Mouse (Mus musculus) adrenal gland, postnatal 4 days (tissue): Measurements from ENCODE around the gene Rcan1. TPM values are rescaled to one million over a fixed set of nuclear protein-coding genes. Genes with fewer than 3 reads are reported as not detected.

Source experiments
- DNase-seq, 2 experiments: peaks; one replicate each; pipeline ENCODE4 v3.0.0; 2021 to 2022; ENCODE audit warnings: low spot score in 2 of 2, mixed read lengths in 2 of 2
- total RNA-seq, 2 experiments: library from RNA; stranded (reverse); gene quantifications; 2 replicates each; pipeline ENCODE4 v1.2.3; 2021

The Rcan1 gene
- total RNA-seq, 2 experiments from 2014 or later = 19.1 to 19.2 TPM

DNA sequence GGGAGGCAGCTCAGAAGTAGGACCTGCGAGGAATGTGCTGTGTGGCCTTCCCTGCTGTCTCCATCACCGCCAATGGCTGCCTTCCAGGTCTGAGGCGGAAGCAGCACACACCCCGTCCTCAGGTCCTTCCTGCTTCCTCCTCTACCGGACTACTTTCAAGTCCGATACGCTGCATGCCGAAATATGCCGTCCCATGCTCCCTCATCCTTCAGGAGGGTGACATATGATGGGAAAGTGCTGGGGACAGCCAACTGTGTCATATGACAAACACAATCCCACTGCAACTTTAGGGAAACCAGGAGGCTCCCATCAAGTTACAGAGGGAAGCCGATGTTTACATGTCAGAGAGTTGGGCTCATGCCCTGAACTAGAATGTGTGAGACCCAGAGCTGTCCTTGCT lies 67.6 kb downstream of the Rcan1 start:
- no peak for DNase-seq

DNA sequence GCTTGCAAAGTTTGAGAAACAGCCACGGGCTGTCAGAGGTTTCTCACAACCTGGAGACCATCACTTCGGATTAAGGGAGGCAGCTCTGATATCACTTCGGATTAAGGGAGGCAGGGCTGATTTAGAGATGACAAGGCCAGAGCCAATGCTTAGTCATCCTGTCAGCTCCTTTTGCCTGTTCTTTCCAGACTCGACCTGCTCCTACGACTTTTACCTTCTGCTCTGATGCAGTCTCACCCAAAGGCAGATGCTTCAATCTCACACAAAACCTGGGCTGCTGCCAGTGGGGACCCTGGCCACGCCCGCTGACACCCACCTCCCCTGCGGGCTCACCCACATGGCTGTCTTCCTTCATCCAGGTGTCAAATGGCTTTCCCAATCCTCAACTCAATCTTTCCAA lies 68.5 kb downstream of the Rcan1 start:
- DNase-seq = no peak

DNA sequence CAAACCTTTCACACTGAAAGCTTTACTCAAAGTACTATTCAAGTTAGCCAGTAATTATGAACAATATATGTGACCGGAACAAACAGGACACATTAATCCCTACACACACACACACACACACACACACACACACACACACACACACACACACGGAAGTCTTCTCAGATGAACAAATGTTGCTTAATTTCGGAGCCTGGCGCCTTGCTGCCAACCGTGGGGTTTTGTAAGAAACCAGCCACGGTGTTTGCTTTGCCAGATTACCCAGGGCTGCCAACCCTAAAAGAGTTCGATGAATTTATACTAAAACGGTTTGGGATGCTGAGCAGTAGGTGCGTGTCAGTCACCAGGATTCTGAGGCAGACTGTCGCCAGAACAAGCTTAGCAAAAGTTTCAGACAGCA lies 69.5 kb downstream of the Rcan1 start:
- no peak for DNase-seq

DNA sequence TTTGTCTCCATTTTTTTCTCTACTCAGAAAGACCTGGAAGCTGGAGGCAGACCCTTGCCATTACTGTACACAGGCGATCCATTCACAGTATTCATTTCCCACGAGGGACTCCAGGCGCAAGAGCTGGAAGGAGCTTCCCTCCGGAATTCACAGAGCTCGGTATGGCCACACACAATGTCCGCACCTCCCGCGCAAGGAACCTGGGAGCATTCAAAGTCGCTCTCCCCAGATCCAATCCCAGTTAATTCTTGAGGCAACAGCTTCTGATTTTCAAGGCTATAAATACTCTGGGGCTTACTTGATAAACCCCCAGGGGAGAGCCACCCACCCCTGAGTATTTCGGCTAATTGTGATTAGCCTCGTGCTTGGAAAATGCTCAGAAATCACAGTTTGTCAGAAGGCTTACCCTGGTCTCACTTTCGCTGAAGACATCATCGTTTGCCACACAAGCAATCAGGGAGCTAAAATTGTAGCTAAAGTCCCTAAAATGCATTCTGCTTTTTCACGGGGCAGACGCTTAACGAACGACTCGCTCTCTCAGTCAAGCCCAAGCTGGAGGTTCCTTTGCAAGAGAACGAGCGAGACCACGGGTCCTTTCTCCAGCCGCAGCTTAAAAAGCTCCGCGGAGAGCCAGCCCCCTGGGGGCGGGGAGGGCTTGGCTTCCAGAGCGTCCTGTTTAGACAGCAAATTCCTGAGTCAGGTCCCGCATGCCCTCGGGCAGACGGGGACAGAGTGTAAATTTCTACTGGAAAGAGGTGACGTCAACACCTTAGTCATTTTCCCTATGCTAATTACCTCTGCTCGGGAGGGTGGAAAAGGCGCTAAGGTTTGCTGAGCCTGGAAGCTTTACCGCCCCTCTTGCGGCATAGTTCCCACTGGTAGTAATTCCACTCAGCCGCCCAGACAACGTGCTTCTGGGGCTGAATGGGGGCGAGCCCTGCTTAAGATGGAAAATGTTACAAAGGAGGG lies 70.9 kb downstream of the Rcan1 start:
- DNase-seq = peak; percentile 57 to 66

DNA sequence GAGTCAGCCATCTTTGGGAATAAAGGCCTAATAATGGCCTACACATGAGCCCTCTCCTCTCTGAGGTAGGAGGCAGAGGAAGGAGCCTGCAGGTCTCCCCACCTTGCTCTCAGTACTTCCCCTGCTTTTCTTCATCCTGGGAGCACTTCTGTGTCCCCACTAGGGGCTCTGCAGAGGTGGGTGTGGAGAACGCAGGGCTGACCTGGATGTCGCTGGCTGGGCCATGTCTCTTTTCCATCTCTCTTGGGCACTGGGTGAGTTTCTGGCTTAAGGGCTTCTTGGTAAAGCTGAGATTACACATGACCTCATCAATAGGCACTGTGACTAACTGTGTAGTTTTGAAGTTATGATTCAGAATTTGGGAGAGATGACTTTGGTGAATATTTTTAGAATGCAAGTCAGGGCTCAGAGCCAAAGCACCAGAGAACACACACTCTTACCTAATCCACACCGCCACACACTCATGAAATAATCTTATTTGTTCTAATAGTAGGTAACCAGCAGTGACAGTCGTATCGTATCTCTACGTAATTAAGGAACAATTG lies 72.0 kb downstream of the Rcan1 start:
- no peak for DNase-seq

DNA sequence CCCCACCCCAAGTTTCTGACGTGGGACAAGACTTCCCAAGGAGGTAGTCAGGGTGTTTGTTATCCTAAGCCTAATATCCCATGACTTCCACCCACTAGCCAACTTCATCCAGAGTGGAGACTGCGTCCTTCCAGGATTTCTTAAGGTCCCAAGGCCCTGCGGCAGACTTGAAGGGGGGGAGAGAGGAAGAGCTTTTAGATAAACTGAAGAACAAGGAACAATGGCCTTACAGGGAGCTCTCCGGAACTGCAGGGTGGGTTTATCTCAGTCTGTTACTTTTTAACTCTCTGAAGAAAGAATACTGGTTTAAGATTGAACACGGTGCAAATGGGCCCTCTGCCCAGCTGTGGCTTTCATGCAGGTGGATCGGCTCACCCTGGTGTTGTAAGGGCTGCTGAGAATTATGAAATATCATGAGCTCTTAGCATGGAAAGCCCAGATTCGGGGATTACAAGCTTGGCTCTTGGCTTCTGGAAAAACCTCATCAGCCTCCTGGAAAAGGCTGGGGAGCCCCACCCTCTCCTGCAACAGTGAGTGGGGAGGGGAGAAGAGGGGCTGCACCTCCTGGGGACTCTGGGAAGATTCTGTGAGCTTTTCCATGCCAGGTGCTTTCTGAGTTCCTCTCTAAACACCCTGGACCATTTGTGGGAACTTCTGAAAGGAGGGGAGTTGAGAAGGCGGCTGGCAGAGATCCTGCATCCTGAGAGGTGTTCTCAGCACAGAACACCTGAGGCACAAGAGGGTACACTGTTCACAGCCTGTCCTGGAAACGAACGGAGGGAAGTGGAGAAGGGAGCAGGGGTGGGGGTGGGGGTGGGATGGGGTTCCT lies 72.7 kb downstream of the Rcan1 start:
- no peak for DNase-seq

DNA sequence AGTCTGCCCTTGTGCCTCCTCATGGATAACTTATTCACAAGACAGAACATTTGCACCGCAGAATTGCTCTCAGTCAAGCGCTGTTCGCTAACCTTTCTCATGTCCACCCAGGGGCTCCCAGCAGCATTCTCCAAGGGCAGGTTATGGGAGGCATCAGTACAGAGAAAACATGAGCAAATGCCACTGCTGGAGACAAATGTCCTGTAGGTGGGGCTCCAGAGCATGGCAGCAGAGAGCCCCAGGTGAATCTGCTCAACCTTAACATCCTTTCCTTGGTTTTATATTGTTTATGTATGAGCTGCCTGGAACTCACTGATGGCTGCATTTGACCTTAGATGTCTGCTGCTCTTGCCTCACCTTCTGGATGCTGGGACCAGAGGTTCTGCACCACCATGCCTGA lies 76.9 kb downstream of the Rcan1 start:
- no peak for DNase-seq

DNA sequence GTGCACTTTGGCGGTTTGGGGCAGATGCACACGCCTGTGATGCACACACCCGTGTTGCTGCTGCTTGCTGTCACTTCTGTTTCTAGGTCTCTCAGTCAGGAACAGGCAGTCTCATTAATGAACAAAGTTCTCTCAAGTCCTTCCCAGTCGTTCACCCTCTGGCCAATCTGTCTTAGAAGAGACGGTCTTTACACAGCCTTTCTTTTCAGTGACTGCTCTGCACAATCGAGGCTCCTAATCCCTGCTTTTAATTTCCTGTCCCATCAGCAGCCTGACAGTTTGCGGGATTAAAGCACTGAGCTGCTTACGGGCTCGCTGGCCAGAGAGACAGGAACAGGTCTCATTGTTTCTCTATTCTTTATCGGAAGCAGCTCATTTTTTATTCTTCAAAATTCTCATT lies 83.0 kb downstream of the Rcan1 start:
- DNase-seq = no peak

DNA sequence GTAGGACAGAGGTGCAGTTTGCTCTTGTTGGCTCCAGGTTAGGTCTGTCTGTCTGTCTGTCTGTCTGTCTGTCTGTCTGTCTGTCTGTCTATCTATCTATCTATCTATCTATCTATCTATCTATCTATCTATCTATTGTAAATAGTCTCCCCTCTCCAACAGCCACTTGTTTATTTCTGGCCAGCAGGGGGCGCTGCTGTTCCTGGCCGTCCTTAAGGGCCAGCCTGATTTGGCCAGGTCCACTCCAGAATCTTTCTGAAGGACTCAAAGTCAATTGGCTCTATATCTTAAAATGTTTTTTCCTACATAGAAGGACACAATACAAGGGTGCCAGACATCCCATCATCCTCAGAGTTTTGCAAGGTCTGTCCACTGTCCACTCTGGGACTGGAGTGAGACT lies 85.6 kb downstream of the Rcan1 start:
- DNase-seq = peak; percentile 55 to 57

DNA sequence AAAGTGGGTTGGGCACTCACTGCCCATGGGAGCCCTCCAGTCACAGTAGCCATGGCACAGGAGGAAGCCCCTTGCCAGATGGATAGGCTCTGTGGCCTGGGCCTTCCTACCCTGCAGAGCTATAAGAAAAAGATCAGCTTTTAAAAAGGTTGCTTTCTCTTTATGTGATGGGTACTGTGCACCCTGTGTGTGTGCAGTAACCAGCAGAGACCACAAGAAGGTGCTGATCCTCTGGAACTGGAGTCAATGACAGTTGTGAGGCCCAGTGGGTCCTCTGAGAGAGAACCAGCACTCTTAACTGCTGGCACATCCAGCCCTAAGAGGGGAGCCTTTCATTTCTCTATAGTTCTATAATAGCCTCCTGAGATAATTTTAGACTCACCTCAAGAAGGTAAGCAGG lies 87.3 kb downstream of the Rcan1 start:
- DNase-seq = no peak

DNA sequence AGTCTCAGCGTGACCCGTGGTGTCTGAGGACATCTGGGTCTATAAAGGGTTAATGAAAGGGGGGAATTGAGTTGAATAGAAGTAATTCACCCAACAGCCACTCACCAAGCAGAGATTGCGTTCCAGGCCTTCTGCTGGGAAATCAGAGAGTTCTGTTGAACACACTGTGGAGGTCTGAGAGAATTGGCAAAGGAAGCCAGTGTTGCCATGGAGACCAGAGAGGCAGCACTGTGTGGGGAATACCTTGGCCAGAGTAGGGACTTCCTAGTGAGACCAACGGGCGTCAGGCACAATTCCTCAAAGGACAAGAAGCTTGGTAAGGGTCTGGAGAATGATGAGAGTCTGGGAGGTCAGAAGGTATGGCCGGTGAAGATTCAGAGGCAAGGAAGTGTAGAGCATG lies 88.2 kb downstream of the Rcan1 start:
- DNase-seq = no peak

DNA sequence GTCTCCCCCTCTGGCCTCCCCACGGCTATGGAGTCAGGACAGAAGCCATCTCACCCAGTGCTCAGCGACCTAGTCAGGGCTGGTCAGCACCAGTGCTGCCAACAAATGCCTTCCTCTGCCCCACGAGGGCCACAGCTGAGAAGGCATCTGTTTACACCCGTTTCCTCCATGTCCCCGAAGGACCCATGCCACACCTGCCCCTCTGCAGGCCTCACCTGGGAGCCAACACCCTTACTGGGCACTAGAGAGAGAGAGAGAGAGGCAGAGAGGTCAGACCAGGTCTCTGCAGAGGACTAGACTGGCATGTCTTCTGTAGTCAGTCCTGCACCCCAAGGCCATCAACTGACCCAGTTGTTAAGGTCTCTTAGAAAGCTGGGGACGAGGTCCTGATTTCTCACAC lies 89.6 kb downstream of the Rcan1 start:
- no peak for DNase-seq

DNA sequence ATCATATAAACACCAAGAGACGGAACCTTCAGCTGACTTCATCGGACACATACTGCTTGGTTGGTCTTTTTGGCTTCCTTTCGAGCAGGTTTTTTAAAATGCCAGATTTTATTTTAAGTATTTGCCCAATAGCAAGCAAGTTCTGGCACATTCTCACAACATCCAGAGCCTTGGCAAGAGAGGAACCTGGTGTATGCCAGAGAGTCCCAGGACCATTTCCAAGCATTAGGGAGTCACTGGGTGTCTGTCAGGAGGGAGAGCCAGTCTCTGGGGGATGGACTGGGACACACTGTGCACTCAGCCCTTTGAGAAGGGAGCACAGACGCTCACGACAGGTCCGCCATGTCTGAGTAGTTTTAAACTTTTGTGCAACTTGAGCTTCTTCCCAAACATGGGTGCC lies 93.7 kb downstream of the Rcan1 start:
- DNase-seq = no peak

DNA sequence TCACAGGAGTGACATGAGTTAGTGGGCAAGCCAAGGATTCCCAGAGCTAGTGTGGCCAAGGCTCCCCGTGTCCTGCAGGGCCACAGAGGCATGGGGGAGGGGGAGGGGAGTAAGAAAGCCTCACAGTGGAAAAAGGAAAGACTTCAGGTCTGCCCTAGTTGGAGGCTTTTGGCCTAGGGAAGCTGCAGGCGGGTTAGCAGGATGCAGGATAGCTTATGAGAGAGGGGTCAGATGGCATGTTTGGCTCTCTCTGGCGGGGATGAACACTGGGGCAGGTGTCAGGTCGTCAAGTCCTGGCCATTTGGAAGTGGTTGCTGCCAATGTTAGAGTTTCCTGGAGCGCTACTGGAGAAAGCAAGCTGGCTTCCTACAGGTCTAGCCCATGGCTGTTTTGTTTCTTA lies 99.0 kb downstream of the Rcan1 start:
- DNase-seq = no peak

DNA sequence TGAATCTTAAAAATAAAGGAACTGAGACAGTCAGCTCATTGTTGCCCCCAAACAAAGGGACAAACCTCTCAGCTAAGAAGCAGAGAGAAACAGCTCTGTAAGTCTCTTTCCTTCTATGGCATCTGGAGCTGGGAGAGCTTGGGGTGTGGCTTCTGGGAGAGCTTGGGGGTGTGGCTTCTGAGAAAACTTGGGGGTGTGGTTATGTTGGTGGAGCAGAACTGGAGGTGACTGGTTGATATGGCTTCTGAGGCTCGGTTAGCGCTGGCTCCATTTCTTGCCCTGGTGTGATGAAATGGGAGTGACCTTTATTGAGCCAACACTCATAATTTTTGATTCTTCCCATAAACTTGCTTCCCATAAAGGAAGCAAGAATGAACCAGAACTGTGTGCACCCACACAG lies 101.4 kb downstream of the Rcan1 start:
- DNase-seq = no peak

DNA sequence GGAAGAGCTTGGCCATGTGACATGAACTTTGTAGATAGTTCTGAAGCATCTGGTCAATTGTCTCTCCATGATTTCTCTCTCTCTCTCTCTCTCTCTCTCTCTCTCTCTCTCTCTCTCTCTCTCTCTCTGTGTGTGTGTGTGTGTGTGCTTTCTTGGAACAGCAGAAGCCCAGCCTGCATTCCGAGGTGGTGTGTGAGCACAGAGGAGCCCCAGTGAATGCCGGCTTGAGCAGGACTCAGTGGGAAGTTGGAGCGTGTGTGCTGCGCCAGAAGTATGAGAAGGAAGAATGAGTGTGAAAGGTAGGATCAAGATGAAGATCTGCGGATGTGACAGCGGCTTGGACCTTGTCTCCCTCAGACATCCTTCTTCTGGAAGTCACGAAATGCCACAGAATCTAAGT lies 105.2 kb downstream of the Rcan1 start:
- no peak for DNase-seq

DNA sequence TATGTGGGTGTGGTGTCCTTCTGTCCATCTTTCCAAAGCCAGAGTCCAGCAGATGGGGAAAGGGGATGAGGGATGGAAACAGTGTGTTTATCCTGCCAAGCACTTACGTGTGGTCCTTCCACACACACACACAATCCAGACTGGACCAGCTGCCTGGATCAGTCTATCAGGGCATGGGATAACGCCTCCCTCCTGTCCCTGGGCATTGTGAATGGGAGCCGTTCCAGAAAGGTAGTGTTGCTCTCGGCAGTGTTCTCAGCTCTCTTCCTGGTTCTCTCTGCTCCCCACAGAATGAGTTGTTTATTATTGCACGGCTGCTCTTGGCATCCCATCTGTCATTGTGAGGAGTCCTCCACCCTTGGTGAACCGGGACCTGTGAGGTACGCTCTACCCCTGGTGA lies 110.0 kb downstream of the Rcan1 start:
- no peak for DNase-seq

DNA sequence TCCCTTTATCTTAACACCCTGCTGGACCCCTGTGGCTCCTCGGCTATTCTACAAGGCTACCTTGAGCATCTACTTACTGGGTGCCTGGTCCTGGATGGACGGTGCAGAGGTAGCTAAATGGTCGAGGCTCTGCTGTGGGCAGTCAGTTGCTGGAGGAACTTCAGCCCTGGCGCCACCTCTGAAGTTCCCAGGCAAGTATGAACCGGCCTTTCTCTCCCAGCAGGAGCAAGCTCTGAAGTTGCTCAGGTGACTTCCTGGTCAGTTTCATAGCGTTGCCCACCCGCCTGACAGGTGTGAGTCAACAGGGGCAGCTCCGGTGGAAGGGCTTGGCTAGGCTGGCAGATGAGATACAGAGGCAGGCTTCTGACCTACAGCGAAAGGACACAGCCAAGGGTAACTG lies 111.4 kb downstream of the Rcan1 start, which contains the start of gene Kcne1:
Gene Kcne1, minus strand, starts transcription at position 240 of the 400 bp plus-strand sequence.
- no peak for DNase-seq

DNA sequence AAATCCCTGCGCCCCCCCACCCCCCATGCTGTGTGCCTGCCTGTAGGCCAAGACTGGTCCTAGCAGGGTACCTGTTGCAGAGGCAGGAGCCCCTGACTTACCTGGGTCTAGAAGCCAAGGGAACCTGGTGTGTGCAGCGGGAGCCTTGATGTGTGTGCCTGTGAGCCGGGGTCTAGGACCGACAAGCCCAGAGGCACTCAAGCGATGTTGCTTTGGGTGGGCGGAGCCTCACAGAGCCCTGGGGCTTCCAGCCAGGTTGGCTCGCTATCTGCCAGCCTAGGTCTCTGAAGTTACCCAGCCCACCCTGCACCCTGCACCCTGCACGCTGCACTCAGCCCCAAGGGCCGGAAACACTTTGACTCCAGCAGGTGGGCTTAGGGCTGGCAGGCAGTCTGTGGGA lies 111.9 kb downstream of the Rcan1 start:
- DNase-seq = no peak

DNA sequence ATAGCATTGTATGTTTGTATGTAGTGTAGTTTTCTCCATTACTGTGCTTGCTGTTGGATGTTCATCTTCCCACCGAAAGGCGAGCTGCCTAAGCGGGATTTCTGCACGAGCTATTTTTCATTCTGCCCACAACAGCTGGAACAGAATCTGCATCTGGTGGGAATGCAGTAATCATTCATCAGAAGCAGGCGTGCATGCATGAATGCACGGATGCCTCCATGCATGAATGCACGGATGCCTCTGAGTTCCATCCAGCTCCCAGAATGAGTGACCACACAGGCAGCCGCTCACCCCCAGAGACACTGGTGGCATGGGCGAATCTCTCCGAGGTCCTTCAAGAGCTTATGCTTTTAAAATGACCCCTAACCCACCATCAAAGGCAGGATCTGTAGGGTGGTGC lies 113.1 kb downstream of the Rcan1 start:
- no peak for DNase-seq

DNA sequence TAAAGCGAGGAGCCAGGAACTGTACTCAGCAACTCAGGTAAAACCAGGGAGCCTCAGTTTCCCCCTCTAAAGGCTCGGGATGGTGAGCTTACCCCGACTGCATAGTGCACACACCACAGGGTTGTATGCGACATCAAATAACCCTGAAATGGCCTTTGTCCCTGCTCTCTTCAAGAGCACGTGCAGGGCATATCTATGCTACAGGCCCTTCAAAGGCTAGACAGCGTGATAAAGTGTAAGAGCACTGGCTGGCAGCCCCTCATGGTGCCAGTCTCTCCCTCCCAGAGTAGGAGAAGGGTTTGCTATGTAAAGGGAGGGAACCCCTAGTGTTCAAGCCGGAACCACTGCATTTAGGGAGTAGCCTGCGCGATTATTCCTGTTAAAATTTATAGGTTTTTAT lies 113.6 kb downstream of the Rcan1 start:
- no peak for DNase-seq

DNA sequence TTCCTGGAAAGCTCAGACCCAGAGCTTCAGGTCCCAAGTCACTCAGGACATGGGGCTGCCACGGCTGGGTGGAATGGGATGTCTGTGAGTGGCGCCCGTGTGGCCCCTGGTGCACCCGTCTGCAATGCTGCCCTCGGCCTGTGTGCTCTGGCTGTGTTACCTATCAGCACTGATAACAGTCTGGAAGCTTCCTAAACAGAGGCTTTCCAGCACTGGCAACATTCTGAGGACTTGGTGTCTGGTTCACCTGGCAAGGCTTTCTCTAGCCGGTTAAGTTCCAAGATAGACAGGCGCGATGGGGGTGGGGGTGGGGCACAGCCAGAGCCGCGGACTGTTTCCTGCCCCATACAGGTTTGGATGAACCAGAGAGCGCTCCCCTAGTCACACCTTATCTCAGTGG lies 114.7 kb downstream of the Rcan1 start:
- no peak for DNase-seq
